Mouse (Mus musculus) ES-CJ7 (cell line): ENCODE results near the gene Rab7b.

Source experiments
- DNase-seq: peaks from one replicate; pipeline ENCODE4 v3.0.0; 2011; ENCODE audit warnings: low read depth, low spot score

Rab7b gene

GRCm38 (mm10) chr1:131695308-131695707 is 6.8 kb downstream of the Rab7b start:
- no peak for DNase-seq

DNA sequence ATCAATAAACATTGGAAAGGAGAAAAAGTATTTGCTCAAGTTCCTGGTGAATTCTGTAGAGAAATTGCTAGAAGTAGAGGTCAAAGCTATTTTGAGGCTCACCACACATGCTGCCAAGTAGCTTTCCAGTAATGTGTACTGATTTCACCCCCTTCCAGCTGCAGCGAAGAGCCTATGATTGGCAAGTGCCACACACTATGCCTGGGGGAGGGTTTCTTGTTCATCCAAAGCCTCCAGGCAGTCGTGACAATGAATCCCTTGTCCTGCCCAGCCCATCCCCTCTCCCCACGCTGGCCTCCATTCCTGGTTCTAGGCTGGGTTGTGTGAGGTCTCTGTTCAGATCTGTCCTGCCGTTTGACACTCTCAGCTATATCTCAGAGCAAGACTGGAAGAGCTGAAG is 7.8 kb downstream of the Rab7b start:
- DNase-seq = no peak

DNA sequence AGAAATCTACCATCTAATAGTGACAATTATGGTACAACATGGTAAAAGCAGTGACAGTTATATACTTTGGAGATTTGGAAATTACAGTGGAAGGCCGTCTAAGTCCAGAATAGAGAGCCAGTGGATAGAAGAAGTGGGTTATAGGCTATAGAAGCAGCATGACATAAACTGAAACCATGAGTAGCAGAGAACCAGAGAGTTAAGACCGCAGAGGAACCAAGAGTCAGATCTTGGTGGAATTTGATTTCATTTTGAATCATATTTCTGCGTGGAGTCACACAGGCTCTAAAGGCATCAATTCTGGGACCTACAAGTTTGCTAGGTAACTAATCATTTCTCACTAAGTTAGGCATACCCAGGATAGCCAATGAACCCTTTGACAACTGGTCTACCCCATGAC is 10.3 kb downstream of the Rab7b start:
- DNase-seq = no peak

- DNase-seq = no peak
Measured at GRCm38 (mm10) chr1:131699642-131700041, 11.1 kb downstream of the Rab7b start.

DNA sequence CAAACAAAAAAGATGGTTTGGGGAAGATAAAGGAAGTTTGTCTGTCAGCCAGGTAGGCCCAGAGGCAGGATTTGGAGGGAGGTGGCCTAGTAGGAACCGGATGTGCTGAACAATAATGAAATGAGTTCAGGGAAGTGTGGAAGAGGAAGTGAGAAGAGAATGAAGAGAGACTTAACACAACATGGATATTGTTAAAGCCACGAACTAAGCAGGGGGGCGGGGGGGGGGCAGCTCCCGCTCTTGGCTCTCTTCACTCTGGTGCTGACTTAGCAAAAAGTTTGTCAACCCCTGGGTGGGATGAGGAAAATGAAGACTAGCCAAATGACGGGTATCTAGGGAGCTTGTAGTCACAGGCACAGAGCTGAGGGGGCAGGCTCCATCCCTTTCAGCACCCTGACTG is 12.0 kb downstream of the Rab7b start:
- DNase-seq = no peak

GRCm38 (mm10) chr1:131701391-131701790 is 12.9 kb downstream of the Rab7b start:
- peak; percentile 44 for DNase-seq

DNA sequence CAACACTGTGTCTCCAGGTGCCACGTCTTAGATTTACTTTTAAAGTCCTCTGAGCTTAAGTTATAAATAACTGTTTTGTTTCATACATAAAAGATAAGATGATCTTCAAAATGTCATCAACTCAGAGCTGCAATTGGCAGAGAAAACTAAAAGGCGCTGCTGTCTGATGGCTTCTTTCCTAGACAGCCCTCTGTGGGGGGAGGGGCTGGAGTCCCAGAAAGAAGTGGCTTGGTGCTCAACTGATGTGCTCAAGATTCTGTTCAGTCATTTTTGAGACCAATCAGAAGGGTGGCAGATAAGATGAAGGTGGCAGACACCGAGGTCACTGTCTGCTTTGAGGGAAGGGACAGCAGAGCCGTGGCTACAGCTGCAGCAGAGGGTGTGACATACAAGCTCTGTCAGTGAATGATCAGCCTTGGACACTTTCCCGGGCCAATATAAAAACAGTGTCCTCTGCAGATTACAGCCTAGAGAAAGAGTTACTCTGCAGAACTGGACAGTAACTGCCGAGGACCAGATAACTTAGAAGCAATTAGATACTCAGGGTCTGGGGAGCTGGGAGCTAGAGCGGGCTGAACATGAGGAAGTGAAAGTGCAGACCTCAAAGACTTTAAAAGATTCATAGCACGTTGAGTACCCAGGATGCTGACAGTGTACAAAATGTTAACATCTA is 13.7 kb downstream of the Rab7b start:
- no peak for DNase-seq

DNA sequence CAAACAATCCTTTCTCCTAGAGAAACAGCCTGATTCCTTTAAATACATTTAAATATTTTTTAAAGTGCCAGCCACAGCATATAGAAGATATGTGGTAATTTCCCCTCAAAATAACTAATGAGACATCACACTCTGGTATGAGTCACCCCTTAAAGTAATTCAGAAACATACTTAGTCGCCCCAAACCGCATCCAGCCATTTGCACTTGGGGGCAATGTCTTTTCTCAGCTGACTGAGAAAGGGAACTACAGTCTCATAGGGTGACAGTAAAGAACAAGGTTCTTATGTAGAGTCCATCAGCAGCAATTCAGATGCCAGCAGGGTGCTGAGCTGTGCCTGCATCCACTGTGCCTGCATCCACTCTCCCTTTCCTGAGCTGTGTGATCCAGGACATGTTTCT is 15.0 kb downstream of the Rab7b start:
- DNase-seq = no peak

DNA sequence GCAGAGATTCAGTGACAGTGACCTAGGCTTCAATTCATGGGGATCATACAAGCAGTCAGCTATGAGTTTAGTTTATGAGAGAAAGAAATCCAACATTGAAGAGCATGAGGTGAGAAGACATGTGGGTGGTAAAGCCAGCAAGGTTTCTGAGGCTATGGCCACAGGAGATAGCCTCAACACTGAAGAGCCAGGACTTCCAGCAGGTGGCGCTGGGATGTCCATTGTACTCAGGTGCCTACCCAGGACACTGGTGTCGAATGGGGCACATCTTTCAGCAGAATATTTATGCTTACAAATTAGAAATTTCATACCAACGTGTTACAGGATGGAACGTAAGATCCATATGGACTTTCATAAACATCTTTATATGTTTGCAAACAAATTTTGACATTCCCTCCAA is 19.8 kb downstream of the Rab7b start:
- DNase-seq = peak; percentile 55

DNA sequence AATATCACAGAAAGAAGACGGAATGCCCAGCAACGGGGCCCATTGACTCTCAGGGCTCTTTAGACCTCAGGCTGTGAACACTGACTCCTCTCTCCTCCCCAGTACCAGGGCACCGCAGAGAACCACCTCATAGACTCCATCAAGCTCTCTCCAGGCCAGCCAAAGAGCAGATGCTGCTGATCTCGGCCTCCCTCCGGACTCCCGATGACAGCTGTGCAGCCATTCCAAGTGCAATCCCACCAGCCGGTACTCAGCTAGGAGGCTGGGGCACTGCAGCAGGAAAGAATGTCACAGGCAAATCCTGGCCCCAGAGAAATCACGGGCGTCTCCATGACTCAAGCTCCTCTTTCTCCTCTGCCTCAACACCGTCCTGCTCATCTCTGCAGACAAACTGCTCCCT is 23.0 kb downstream of the Rab7b start:
- DNase-seq = no peak

DNA sequence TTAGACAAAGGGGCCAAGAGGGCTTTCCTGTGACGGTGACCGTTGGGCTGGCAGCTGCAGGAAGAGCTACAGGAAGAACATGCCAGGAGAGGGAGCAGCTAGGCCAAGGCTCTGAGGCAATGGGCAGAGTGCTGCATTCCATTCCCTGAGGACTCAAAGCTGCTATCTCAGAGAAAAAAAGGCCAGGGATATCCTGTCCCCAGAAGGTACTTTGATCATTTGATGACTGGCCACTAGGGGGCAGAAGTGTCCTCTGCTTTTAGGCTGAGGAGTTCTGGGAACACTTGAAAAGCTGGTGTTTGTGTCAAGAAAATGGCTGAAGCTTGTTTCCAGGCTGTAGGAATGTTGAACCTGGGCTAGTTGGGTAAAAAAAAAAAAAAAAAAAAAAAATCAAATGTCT is 23.9 kb downstream of the Rab7b start:
- peak; percentile 93 for DNase-seq

- peak; percentile 63 for DNase-seq
Measured at GRCm38 (mm10) chr1:131714388-131715337, 26.2 kb downstream of the Rab7b start.

DNA sequence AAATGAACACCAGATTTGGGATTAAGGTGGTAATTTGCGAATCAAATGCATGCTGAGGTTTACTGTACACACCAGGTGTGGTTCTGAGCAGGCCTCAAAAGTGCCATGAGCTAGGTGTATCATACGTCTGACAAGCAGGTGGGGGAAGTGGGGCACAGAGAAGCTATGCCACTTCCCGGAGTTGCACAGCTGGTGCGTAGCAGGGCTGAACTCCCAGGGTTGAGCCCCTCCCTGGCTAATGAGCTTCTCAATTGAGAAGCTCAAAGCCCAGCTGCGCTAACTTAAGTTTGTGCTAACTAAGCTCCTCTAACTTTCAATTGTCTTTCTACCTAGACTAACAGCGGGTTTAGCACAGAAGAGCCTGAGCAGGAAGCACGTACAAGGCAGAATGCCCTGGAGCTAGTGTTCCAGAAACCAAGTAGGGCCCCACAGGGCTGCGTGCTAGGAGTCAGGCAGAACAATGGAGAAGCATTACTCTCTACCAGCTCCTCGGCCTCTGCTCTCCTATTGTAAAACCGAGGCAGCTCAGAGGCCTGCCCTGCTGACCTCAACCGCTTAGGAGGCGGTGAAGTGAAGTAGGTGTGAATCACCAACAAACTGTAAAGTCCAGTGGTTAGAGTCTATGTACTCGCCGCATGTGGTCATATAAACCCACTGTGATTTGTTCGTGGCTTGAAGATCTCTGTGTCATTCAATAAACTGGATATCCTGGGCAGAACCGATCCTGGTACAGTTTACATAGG is 30.6 kb downstream of the Rab7b start:
- peak; percentile 63 for DNase-seq

DNA sequence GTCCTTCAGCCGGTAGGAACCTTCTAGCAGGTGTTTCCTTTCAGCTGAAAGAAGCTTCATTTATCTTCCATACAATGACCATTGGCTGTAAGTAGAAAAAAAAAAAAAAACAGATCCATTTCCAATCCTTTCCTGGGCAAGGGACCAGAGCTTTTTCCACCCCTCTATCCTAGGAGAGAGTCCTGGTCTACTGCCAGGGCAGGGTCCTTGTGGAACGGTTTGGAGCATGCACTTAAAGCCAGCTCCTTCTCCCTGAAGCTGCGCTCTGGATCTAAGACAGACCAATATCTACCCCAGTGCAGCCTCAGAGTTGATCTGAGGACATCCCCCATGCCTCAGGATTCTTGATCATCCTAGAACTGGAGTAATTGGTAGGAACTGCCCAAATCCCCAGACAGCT is 33.5 kb downstream of the Rab7b start:
- DNase-seq = no peak

GRCm38 (mm10) chr1:131723549-131723948 is 35.1 kb downstream of the Rab7b start:
- DNase-seq = no peak

DNA sequence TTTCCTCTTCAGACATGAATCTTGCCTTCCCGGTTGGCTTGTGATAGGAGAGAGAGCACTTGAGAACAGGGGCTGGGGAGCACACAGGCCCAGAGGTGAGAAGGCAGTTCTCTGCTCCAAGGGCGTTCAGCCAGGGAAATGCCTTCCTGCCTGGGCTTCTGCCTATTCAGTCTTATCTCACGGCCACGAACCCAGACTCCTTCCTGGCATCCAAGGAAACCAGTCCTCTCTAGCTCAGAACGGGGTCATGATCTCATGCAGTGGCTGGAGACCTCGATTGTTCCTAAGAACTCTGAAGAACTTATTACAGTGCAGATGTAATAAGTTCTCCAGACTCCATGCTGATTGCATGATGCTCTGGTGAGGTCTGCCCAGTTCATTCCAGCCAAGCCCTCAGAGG is 38.1 kb downstream of the Rab7b start:
- DNase-seq = no peak

DNA sequence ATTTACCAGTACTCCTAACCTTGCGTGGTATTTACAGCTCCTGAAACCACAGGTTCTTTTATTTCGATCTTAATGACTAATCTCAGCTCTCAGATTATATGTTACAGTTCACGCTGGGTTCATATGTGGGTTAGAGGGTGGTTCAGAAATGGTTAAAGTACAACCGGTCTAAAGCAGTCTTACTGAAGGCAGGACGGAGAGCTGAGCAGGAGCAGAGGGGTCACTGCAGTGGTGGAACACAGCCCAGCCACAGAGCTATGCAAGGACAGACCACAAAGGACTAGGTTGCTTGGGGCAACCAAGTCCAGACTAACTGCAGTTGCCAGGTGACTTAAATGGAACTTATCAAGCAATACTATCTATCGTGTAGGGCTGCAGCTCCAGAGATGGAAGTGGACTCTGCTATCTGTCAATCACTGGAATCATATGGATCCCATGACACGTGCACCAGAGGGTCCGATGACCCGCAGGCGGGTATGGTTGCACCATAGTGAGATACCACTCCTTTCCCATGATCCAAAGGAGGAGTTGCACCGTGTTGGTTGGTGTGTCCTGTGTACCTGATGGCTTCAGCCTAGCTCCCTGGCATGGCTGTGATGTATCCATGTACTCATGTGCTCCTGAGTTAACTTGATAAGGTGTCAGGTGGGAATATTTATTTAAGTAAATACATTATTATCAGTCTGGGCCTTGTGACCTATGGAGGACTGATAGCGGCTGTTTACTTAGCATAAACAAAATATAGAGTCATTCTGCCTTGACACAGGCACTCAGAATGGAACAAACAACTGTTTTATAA is 42.3 kb downstream of the Rab7b start:
- DNase-seq = no peak

GRCm38 (mm10) chr1:131733474-131734180 is 45.1 kb downstream of the Rab7b start:
- no peak for DNase-seq

DNA sequence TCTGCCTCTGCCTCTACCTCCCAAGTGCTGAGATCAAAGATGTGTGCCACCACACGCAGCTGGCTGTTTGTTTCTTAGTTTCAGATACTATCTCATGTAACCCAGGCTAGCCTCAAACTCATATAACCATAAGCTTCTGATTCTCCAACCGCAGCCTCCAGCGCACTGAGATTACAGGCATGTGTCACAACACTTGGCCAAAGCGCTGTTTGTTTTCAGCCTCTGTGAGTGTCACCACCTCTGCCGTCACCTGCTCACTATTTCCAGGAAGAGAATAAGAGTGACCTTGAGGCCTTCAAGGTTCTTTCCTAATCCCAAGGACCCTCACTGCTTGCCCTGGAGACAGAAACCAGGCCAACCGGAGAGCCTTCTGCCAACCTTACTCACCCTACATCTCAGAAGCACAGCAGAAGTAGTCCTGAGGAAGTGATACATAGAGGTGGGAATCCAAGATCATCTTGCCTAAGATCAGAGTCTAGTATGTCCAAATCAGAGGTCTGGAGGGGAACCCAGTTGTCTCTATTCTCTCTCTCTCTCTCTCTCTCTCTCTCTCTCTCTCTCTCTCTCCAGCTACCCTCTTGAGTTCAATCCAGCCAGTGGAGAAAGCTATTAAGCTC is 46.3 kb downstream of the Rab7b start:
- no peak for DNase-seq

- no peak for DNase-seq
Measured at GRCm38 (mm10) chr1:131736494-131736893, 48.0 kb downstream of the Rab7b start.
